Mouse (Mus musculus): Measurements from ENCODE around the gene Iars2.

Iars2 gene

DNA sequence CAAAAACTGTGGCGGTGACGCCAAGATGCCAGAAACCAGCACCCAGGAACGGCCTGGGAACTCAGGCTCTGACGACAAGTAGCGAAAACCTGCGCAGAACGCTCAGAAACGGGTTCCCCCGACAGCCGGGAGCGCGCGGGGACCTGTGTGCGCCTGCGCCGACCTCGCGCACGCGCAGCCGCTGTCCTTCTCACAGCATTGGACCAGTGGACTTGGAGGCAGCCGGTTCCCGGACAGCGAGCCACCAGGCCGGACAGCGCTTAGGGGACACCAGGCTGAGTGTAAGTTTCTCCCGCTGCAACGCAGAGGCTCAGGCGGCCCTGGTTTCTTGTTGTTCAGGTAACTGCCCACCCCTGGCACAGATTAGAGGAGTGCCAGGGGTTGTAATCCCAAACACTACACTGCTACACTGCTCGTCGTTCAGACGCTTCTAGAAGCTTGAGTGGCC, 2.8 kb upstream of the Iars2 start, which contains the start of gene Bpnt1:
TSS of gene Bpnt1 (plus strand) at position 167 of the 448 bp plus-strand sequence.
- in situ Hi-C loops (cut with MboI, MseI), result no loop called here

DNA sequence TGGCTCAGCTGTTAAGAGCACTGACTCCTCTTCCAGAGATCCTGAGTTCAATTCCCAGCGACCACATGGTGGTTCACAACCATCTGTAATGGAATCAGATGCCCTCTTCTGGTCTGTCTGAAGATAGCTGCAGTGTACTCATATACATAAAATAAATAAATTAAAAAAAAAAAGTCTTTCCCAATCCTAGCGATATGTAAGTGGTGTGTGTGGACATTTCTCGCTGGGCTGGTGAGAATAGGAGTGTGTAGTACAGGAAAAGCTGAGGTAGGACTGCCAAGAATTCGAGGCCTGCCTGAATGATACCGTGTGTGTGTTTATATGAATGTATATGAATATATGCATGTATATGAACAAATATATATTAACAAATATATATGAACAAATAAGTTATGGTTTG, 2.2 kb upstream of the Iars2 start:
- in situ Hi-C loops (cut with MboI, MseI), result no loop called here

DNA sequence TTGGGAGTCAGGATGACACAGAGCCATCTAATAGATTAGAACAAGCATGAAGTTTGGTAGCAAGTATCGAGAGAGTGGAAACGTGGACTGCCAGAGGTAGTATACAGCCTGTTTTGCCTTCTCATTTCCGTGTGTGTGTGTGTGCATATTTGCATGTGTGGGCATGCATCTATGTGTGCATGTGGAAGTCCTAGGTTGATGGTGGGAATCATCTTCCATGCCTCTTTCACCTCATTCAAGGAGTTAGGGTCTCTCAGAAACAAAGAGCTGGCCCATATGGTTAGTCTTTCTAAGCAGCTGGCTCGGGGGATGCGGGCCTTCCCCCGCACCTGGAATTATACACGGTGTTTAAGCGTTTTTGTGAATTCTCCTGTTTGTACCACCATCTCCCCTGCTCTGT, 655 bp upstream of the Iars2 start:
- in situ Hi-C loops (cut with MboI, MseI), result loop anchor here (10.0 kb wide), 1 partner anchor 125 kb away; the partner anchor contains the start of gene Rab3gap2

DNA sequence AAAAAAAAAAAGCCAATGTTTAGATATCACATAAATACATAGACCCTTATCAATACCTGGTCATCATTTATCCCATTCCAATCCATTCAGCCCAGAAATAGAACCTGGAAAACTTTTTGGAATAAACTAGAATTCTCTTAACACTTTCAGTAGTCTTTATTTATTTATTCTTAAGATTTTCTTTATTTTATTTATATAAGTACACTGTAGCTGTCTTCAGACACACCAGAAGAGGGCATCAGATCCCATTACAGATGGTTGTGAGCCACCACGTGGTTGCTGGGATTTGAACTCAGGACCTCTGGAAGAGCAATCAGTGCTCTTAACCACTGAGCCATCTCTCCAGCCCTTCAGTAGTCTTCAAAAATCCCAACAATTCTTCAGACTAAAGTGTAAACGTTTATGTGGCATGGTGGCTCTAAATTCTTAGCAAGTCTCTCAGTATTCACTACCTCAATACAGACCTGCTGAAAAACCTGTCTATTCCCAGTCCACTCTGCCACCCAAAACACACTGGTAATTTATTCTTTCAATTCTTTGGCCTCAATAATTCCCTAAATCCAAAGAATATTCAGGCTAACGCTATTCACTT, 1.3 kb downstream of the Iars2 start:
- in situ Hi-C loops (cut with MboI, MseI), result loop anchor here (10.0 kb wide), 1 partner anchor 123 kb away; the partner anchor contains the start of gene Rab3gap2

DNA sequence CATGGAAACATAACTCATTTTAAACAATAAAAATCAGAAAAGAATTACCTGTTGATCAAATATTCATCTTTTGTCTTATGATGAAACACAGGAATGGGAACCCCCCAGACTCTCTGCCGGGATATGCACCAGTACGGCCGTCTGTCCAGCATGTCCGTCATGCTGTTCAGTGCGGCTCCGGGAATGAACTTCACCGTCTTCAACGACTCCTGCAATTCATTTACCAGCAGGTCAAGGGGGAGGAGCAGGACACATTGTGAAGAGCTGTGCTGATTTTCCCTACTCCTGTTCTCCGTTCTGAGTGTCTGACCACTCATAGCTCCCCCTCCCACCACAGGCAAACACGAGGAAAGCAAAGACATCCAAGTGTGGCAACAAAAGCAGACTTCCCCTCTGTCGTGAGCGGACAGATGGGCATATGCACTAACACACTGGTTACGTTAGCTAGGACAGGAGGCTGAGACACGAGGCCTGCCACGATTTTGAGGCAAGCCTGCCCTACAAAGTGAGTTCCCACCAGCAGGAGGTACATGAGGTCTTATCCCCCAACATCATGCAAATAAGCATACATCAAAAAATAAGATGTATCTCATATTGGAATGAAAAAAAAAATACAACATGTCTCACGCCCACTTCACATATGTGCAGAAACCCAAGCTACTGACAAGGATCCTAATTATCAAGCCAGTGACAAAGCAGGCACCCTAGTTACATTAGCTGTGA, 13.2 kb downstream of the Iars2 start:
- in situ Hi-C loops (cut with MboI, MseI), result no loop called here

DNA sequence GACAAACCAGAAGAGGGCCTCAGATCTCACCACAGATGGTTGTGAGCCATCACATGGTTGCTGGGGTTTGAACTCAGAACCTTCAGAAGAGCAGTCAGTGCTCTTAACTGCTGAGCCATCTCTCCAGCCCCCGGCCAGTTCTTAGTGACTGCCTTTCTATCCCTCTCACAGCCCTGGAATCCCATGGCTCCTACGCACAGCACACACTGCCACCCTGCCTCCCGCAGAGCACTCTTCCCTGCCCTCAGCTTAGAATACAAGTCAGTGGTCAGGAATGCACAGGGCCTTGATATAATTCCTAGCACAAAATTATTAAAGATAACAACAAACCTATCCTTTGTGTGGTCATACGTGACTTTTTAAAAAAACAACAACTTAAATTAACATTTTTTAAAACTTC, 14.7 kb downstream of the Iars2 start:
- in situ Hi-C loops (cut with MboI, MseI), result no loop called here

DNA sequence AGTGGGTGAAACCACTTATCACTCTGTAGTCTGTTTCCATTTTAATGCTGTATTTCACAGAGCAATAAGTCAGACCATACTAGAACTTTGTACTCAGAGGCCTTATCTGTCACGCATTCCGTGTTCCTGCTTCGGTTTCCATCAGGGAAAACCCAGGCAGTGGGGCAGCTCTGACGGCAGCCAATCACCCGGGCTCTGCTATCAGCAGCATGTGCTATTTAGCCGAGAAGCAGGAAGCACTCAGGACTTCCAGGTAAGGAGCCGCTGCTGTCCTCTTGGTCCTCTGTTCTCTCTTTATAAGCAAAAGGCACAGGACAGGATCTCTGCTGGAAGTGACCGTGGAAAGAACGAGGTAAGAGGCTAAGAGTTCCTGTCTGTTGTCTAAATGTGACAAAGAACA, 17.2 kb downstream of the Iars2 start:
- in situ Hi-C loops (cut with MboI, MseI), result no loop called here

DNA sequence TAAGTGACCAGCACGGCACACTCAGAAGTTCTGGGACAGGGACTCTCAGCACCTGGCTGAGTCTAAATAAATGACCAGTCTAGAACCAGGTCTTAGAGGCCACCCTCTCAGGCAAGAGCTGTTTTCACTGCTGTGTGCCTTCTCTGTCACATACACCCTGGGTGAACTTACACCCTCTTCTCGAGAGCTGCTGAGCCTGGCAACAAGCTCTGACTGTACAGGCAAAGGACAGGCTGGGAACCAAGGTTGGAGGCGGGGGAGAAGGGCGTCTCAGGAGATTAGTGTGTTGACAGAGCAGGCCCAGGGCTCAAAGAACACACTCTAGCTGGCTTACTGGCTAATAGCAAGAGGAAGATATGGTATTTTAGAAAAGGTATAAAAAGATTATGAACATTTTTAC, 20.3 kb downstream of the Iars2 start:
- in situ Hi-C loops (cut with MboI, MseI), result no loop called here

DNA sequence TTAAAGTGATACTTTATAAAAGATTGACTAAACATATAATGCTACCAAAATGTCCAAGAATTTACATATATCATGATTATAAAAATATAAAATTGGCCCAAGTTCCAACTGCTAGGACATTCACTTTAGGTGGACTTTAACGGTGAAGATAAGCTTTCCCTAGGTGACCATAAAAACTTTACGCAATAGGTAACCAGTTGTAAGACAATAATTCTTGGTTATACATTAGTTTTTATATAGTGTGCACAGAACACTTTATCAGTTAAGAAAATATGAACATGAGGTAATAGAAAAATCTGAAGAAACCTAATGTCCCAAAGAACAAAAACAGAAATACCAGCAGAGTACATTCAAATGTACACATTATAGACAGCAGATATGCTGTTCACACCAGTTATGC, 20.9 kb downstream of the Iars2 start:
- in situ Hi-C loops (cut with MboI, MseI), result no loop called here

DNA sequence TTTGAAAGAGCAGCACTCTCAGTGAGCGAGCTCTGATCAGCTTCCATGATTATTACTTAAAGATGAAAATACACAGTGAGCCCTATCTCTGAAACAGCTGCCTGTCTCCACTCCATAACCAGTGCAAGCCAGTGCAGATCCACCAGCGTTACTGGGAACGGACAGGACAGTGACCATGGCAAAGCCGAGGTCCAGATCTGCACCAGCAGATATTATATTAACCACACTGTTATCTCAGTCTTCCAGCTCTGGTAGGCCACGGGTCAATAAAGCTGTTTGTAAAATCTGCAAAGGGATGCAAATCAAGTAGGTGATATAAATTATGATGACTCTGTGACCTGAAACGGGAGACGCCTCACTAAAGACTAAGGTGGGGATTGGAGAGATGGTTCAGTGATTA, 21.6 kb downstream of the Iars2 start:
- in situ Hi-C loops (cut with MboI, MseI), result no loop called here

DNA sequence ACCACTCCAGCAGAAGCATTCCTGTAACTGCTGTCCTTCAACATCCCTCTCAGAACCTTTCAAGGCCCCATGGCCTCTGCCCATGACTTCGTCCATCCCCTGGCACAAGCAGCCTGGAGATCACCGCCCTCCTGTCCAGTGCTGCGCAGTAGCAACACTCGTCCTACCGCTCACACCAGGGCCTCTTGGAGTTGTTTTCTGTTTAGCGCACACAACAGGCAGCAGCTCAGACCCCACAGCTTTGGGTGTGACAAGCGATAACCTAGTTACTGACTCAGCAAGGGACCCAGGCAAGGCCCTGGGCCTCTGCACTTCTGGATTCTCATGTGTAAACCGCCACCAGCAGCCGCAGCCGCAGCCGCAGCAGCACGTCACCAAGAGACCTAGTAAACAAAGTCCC, 22.4 kb downstream of the Iars2 start:
- in situ Hi-C loops (cut with MboI, MseI), result no loop called here

DNA sequence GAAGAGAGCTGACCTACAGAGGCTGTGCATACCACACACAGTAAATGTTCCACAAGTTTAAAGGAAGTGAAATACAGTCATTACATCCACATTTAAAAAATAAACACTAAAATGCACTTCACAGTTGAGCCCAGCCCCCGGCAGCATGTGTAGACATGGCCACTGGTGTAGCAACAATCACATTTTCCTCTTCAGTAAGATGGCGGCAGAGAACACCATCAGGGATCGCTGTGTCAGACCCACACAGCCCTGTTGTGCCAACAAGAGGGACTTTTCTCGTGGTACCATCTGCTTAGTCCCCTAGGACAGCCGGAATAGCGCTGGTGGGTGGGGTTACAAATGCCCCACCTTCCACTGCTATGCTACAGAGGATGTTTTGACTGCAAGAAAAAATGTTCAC, 26.4 kb downstream of the Iars2 start:
- in situ Hi-C loops (cut with MboI, MseI), result no loop called here

DNA sequence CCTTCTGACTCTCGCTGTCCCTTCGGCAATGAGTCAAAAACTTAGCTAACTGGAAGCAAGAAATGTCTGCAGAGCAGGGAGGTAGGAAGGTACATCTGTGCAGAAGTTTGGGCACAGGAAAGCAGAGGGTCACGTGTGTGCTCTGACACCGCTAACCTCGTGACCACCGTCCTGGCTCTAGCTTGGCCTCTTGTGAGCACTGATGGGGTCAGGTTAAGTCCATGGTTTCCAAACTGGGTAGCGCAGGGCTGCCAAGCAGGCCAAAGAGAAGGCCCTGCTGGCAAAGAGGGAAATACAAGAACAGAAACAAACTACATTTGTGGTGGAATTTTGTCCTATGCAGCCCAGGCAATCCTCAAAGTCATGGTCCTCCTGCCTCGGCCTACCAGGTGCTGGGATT, 30.7 kb downstream of the Iars2 start:
- in situ Hi-C loops (cut with MboI, MseI), result no loop called here

DNA sequence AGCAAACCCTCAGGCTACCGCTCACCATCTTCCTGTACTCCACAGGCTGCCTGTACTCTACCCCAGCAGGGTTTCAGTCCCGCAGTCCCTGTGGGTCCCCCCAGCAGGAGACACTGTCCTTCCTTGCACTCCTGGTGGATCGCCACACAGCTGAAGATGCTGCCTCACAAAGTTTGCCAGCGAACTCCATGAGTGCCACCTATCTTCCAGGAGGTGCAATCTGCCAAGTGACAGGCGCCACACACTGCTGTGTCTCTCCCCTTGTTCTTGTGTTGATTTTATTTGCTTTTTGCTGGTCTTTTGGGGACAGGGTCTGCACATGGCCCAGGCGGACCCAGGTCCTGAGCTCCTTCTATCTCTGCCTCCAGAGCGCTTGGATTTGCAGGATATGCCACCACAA, 32.3 kb downstream of the Iars2 start:
- in situ Hi-C loops (cut with MboI, MseI), result no loop called here

DNA sequence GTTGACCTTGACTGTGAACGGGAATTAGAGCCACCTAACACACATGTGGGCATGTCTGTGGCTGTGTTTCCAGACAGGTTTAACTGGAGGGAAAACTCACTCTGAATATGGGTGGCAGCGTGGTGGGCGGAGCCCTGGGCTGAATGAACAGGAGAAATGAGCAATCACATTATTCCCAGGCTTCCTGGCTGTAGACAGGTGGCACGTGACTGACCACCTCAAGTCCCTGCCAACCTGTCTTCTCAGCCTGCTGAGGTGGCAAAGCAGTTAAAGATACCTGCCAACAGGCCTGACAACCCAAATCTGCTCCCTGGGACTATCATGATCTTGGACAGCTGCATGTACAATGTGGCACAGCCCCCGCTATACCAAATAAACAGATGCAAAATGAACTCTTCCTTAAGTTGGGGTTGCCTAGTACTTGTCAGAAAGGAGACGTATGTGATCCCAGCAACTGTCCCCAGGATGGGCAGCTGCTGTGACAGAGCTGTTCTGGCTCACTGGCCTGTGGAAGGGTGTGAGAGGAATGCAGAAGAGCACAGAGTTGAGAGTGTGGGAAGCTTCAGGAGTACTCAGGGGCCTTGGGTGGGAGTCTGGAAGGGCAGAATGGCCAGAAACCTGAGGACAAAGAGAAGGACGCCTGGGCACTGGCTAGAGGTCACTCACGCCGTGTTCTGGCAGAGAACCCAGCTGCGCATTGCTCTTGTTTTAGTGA, 36.4 kb downstream of the Iars2 start:
- in situ Hi-C loops (cut with MboI, MseI), result no loop called here

DNA sequence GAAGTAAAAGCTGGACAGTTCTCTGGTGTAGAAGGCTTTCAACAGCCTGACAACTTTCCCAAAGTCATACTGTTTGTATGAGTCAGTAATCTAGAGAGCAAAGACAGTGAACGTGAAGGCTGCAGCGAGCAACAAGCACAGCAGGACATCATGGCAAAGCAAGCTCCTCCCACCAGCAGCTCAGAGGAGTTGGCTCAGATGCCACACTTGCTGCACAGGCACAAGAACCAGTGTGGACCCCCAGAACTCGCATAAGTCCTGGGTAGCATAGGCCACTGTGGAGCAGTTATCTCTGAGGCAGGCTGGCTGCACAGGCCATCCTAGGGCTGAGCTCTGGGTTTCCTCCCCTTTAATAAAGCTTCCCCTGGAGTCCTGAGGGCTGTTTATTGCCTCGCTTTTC, 37.9 kb downstream of the Iars2 start:
- in situ Hi-C loops (cut with MboI, MseI), result no loop called here

DNA sequence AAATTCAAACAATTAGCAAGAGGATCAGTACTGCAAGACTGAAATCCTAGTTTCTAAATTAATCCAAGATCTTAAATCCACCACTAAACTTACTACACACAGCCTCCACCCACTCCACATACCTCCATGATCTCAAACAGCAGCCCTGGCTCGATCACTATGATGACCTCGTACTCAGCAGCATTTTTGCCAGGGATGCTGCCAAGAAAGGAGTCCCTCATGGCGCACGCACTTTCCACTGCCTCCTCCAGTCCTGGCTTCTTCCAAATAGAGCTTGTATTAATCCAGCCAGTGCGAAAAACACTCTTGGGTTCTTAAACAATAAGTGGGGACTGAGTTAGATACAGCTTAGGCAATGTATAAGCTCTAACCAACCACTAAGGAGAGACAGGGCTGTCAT, 40.0 kb downstream of the Iars2 start:
- in situ Hi-C loops (cut with MboI, MseI), result no loop called here

DNA sequence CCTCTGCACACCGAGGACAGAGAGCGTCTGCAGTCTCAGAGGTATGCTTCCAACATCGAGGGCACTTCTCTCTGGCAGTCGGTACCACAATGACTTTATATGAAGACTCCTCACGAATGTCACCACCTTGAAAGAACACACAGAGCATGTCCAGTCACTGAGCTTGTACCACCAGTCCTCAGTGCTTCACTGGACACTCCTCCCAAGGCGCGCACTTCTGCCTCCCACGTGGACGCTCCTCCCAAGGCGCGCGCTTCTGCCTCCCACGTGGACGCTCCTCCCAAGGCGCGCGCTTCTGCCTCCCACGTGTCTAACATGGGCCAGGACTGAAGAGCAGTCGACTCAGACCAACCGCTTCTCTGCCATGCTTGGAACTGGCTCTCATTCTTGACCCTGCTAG, 42.1 kb downstream of the Iars2 start:
- in situ Hi-C loops (cut with MboI, MseI), result no loop called here

DNA sequence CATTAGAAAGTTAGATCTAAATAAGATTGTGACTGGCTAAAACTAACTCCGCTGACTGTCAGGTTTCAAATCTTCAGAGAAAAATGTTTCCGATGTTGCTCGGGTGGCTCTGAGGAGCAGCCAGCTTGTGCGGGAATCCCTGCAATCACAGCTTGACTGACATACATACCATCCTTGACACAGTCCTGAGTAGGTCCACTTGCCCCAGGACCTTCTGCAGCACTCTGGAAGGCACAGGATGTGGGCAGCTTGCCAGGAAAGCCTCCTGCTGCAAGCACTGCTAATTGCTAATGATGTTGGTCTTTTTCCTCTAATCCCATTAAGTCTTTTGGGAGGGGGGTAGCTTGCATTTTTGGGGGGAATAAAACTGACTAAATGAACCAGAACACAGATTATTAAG, 44.0 kb downstream of the Iars2 start:
- in situ Hi-C loops (cut with MboI, MseI), result no loop called here

DNA sequence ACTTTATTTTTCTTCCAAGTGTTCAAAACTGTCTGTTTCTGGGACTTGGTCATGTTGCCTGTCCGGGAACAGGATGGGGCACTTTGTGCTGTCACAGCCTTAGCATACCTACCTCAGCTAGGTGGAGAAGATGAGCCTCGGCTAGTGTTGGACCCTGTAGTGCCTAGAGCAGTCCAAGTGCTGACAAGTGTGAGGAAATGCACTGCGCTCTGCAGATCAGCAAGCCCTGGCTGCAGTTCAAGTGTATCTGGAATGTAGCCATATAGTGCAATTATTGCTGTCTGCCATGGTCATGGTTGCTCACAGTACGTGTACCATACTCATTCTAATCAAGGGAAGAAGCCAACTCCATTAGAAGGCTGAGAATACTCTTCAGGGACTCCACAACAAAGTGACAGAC, 44.5 kb downstream of the Iars2 start:
- in situ Hi-C loops (cut with MboI, MseI), result no loop called here

DNA sequence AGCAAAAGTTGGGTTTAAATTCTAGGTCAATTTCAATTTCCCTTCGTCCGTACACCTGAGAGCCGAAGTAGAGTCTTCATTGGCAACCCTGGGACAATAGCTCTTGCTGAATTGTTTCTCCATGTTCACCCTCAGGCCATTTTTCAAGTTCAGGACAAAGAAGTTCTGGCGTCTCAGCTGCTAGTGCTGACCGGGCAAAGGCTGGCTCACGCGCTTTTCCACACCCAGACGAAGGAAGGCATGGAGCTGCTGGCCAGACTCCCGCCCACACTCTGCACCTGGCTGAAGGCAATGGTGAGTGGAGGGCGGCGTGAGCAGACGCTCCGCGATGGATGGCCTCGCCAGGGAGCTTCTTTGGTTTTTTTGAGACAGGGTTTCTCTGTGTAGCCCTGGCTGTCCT, 45.9 kb downstream of the Iars2 start:
- in situ Hi-C loops (cut with MboI, MseI), result no loop called here

DNA sequence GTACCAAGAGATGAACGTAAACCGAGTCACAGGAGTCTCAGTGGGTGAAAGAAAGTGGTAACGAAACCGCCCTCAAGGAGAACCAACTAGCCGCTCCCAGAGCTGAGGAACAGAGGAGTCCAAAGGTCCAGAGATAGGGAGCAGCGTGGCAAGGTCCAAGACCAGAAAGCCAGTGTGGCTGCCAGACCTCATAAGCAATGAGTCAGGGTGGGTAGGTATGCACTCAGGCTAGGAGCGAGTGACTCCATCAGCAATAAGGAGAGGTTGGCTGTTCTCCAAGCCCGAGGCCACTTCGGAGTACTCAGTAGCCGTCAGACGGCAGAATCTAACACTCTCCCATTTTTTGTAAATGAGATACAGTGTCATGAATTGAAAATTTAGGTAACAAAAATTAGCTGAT, 46.4 kb downstream of the Iars2 start:
- in situ Hi-C loops (cut with MboI, MseI), result no loop called here

DNA sequence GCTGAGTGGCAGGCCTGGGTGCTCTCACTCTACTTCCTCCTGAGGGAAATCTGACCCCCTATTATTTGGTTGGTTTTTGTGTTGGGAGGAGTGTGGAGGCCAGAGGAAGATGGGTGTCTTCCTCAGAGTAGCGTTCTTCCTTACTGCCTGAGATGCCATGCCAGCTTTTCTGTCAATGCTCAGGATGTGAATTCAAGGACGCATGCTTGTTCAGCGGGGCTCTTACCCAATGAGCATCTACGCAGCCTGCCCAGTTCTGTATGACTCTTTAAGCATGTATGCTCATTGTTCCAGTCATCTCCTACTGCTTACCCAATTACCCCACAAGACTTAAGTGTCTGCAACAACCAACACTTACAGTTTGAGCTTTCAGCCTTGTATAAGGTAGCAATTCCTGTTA, 48.6 kb downstream of the Iars2 start:
- in situ Hi-C loops (cut with MboI, MseI), result no loop called here

All from regulatory T cell (primary cell).